Mouse (Mus musculus) heart, adult 2 months (tissue): ENCODE measurements around the gene Plscr3. TPM values are rescaled to one million over a fixed set of nuclear protein-coding genes. Genes with fewer than 3 reads are reported as not detected.

Source experiments
- DNase-seq, 2 experiments: peaks; one replicate each; pipeline ENCODE4 v3.0.0; 2021
- H3K27ac ChIP-seq: fragments of 200-600 bp; 2 replicates; pipeline ENCODE4 v1.8.1; 2022
- H3K27me3 ChIP-seq: fragments of 200-500 bp; 2 replicates; pipeline ENCODE4 v1.6.1; 2012; ENCODE audit warnings: mild to moderate bottlenecking, low read length, inconsistent platforms, mixed read lengths; ENCODE audit not compliant: control insufficient read depth, insufficient read depth
- H3K36me3 ChIP-seq: fragments of 200-500 bp; 2 replicates; pipeline ENCODE4 v1.6.1; 2012; ENCODE audit warnings: low read length, inconsistent platforms; ENCODE audit not compliant: control insufficient read depth, insufficient read depth
- H3K4me1 ChIP-seq: fragments of 200-500 bp; 2 replicates; pipeline ENCODE4 v1.6.1; 2011; ENCODE audit warnings: low read length; ENCODE audit not compliant: control insufficient read depth, insufficient read depth
- H3K4me3 ChIP-seq: fragments of 200-600 bp; 2 replicates; pipeline ENCODE4 v1.8.1; 2022
- H3K79me2 ChIP-seq: fragments of 200-500 bp; replicated peaks from 2 replicates; pipeline ENCODE4 v1.6.1; 2012; ENCODE audit warnings: mild to moderate bottlenecking, inconsistent platforms, low read length, moderate library complexity, mixed read lengths; ENCODE audit not compliant: control insufficient read depth, insufficient read depth
- H3K9ac ChIP-seq: fragments of 200-500 bp; 2 replicates; pipeline ENCODE4 v1.6.1; 2012; ENCODE audit warnings: low read depth, mild to moderate bottlenecking, control low read depth, inconsistent platforms, low read length, mixed read lengths
- CTCF ChIP-seq: fragments of 200-600 bp; IDR thresholded peaks from 2 replicates; pipeline ENCODE4 v1.8.1; 2022; ENCODE audit warnings: antibody characterized with exemption, mild to moderate bottlenecking, moderate library complexity
- EP300 ChIP-seq: fragments of 200-500 bp; IDR thresholded peaks from 2 replicates; pipeline ENCODE4 v1.6.1; 2011; ENCODE audit warnings: low read depth, low read length, control low read depth; ENCODE audit not compliant: insufficient read depth
- POLR2A ChIP-seq: fragments of 200-500 bp; IDR thresholded peaks from 2 replicates; pipeline ENCODE4 v1.6.1; 2011; ENCODE audit warnings: mild to moderate bottlenecking, low read depth, low read length, control low read depth; ENCODE audit not compliant: insufficient read depth
- WGBS: fragments of 180-500 bp; shearing (Covaris S2); methylation state at CpG from one replicate; pipeline ENCODE4 v1.1.7; 2018; 5-methylcytosine and 5-hydroxymethylcytosine counted together
- intact Hi-C: fragments of 180-260 bp; cut with DNase I; formaldehyde crosslinking; loops from one replicate; pipeline ENCODE4 v1.15.1; 2025
- polyA plus RNA-seq: library from polyadenylated mRNA; depleted of rRNA; stranded (reverse); fragments of >200 nt; gene quantifications from 2 replicates; pipeline ENCODE4 v1.2.3, GENCODE M21; 2012
- total RNA-seq, 2 experiments: library from RNA; stranded (reverse); gene quantifications; 2 replicates each; pipeline ENCODE4 v1.2.3; 2021

The Plscr3 gene
- total and polyA plus RNA-seq, 3 experiments = 21.2 to 48.3 (median 22.4) TPM

GRCm38 (mm10) chr11:69834001-69834549 is 12.1 kb upstream of the Plscr3 start:
- DNase-seq = peak in 1 of 2 experiments; percentile 30

GRCm38 (mm10) chr11:69835326-69835965 is 10.7 kb upstream of the Plscr3 start:
- WGBS = 57% methylated on average over 9 of the region's 9 CpGs
- Histone ChIP-seq H3K36me3 (peaks cover 2% of the 10 kb centered on the region; the same call in 1 of the 2 replicates), H3K4me1 (peaks cover 2% of the 10 kb centered on the region), H3K27me3 (no peaks in the 10 kb centered on the region; the same call in 1 of the 2 replicates), H3K27ac (no peak overlapping the region), H3K4me3 (no peak overlapping the region), H3K9ac (no peak overlapping the region), H3K79me2 (no peaks in the 10 kb centered on the region)
- no peak for TF ChIP-seq EP300
- no peak for TF ChIP-seq POLR2A
- no peak for TF ChIP-seq CTCF
- no peak for DNase-seq
- intact Hi-C loops = no loop called here

More at GRCm38 (mm10) chr11:69834001-69834549, 12.1 kb upstream of the Plscr3 start:
- peak overlapping the region; percentile 36 for H3K9ac ChIP-seq
- no peaks in the 10 kb centered on the region for H3K79me2 ChIP-seq
- intact Hi-C loops = no loop called here
- peaks cover 1% of the 10 kb centered on the region; the same call in 1 of the 2 replicates for H3K36me3 ChIP-seq
- H3K4me3 ChIP-seq = no peak overlapping the region; the same call in 1 of the 2 replicates
- H3K27ac ChIP-seq = no peak overlapping the region
- peaks cover 2% of the 10 kb centered on the region for H3K4me1 ChIP-seq
- 36% methylated on average over 42 of the region's 48 CpGs for WGBS
- no peak for TF ChIP-seq EP300
- TF ChIP-seq POLR2A = no peak
- no peak for TF ChIP-seq CTCF
- H3K27me3 ChIP-seq = no peaks in the 10 kb centered on the region; the same call in 1 of the 2 replicates

- Histone ChIP-seq H3K79me2 (no peaks in the 10 kb centered on the region), H3K27ac (no peak overlapping the region), H3K36me3 (peaks cover 2% of the 10 kb centered on the region; the same call in 1 of the 2 replicates), H3K9ac (no peak overlapping the region), H3K27me3 (no peaks in the 10 kb centered on the region; the same call in 1 of the 2 replicates), H3K4me1 (peaks cover 2% of the 10 kb centered on the region), H3K4me3 (no peak overlapping the region)
- intact Hi-C loops = loop anchor here (2.0 kb wide), 2 partner anchors 33 to 43 kb away; partner anchors contain the start of gene Tmem95
- TF ChIP-seq EP300 (no peak), POLR2A (no peak), CTCF (no peak)
- WGBS = 39% methylated on average over 4 of the region's 4 CpGs
- no peak for DNase-seq
Observed at GRCm38 (mm10) chr11:69835966-69836335, 10.2 kb upstream of the Plscr3 start.

- intact Hi-C loops = loop anchor here (2.0 kb wide), 2 partner anchors 34 to 42 kb away; partner anchors contain the start of gene Tmem95
- Histone ChIP-seq H3K79me2 (no peaks in the 10 kb centered on the region), H3K36me3 (peaks cover 2% of the 10 kb centered on the region; the same call in 1 of the 2 replicates), H3K4me3 (peak overlapping the region; percentile 58), H3K27me3 (no peaks in the 10 kb centered on the region; the same call in 1 of the 2 replicates), H3K4me1 (peaks cover 2% of the 10 kb centered on the region), H3K27ac (peak overlapping the region; percentile 94), H3K9ac (peak overlapping the region; percentile 48)
- TF ChIP-seq CTCF = no peak
- TF ChIP-seq EP300 = no peak
- no peak for TF ChIP-seq POLR2A
- DNase-seq = peak; percentile 59 to 67
- WGBS = 5% methylated on average over 50 of the region's 52 CpGs
Observed at GRCm38 (mm10) chr11:69836703-69837576, 9.2 kb upstream of the Plscr3 start.

GRCm38 (mm10) chr11:69837604-69837951 is 8.6 kb upstream of the Plscr3 start, which contains the start of gene Nlgn2:
Gene Nlgn2 (minus strand): TSS chr11:69837784.
- Histone ChIP-seq H3K27me3 (no peaks in the 10 kb centered on the region; the same call in 1 of the 2 replicates), H3K9ac (peak within 1 kb of the TSS; percentile 80), H3K27ac (peak within 1 kb of the TSS; percentile 94), H3K36me3 (peaks cover 2% of the 10 kb centered on the region; the same call in 1 of the 2 replicates), H3K79me2 (no peaks in the 10 kb centered on the region), H3K4me1 (peaks cover 2% of the 10 kb centered on the region), H3K4me3 (peak within 1 kb of the TSS; percentile 58)
- no peak for TF ChIP-seq EP300
- TF ChIP-seq CTCF = peak; percentile 43
- intact Hi-C loops = loop anchor here (2.0 kb wide), 2 partner anchors 35 to 41 kb away; partner anchors contain the start of gene Tmem95
- DNase-seq = no peak
- under 1% methylated on average over 23 of the region's 32 CpGs for WGBS
